Mouse (Mus musculus) G1E (cell line): ENCODE measurements around the gene Bach2. TPM values are rescaled to one million over a fixed set of nuclear protein-coding genes. Genes with fewer than 3 reads are reported as not detected.
A peak's percentile ranks its signal among the peaks of the same experiment; 100 is the strongest.

ENCODE experiments used
- ATAC-seq: 2 replicates; pipeline ENCODE4 v1.8.0; 2016; ENCODE audit warnings: mild to moderate bottlenecking; ENCODE audit not compliant: insufficient number of reproducible peaks, poor library complexity, low FRiP score, severe bottlenecking; ENCODE audit errors: extremely low read depth
- DNase-seq: peaks from one replicate; pipeline ENCODE4 v3.0.0; 2012; ENCODE audit warnings: low spot score
- H3K27me3 ChIP-seq: 2 replicates; pipeline ENCODE4 v1.6.1; 2012; ENCODE audit warnings: mild to moderate bottlenecking, low read length, inconsistent platforms; ENCODE audit not compliant: insufficient read depth
- H3K36me3 ChIP-seq: replicated peaks from 2 replicates; pipeline ENCODE3; 2012; ENCODE audit warnings: mild to moderate bottlenecking, inconsistent platforms
- H3K4me1 ChIP-seq: 2 replicates; pipeline ENCODE4 v1.6.1; 2012; ENCODE audit warnings: low read depth, low read length, inconsistent platforms, mixed read lengths; ENCODE audit not compliant: insufficient read depth
- H3K4me3 ChIP-seq: 2 replicates; pipeline ENCODE4 v1.5.1; 2012; ENCODE audit warnings: low read depth, mild to moderate bottlenecking, inconsistent platforms, low read length, moderate library complexity, mixed read lengths
- H3K9me3 ChIP-seq: replicated peaks from 2 replicates; pipeline ENCODE4 v1.6.1; 2012; ENCODE audit warnings: inconsistent platforms
- CTCF ChIP-seq: IDR thresholded peaks from 2 replicates; pipeline ENCODE4 v1.5.1; 2012; ENCODE audit warnings: low read depth, low read length, inconsistent platforms, mixed read lengths
- GATA1 ChIP-seq: IDR thresholded peaks from 2 replicates; pipeline ENCODE4 v1.6.1; 2012; ENCODE audit warnings: borderline replicate concordance, low read length, inconsistent platforms, mixed read lengths
- GATA2 ChIP-seq: IDR thresholded peaks from 2 replicates; pipeline ENCODE4 v1.6.1; 2012; ENCODE audit warnings: low read depth, low read length, inconsistent platforms, borderline replicate concordance
- POLR2AphosphoS5 ChIP-seq: IDR thresholded peaks from 2 replicates; pipeline ENCODE4 v1.6.1; 2012; ENCODE audit warnings: low read depth, low read length, inconsistent platforms; ENCODE audit not compliant: insufficient replicate concordance
- TAL1 ChIP-seq: conservative IDR thresholded peaks from 2 replicates; pipeline ENCODE4 v1.6.1; 2012; ENCODE audit warnings: low read depth, low read length, inconsistent platforms, mixed read lengths
- polyA plus RNA-seq: library from polyadenylated mRNA; stranded (reverse); fragments of >175 nt; gene quantifications from 2 replicates; pipeline ENCODE4 v1.2.3, GENCODE M21; 2012
- total RNA-seq, 2 experiments: library from RNA; stranded (forward) in 1 of 2; stranded (reverse) in 1 of 2; fragments of 200-1000 nt in 1 of 2; fragments of >200 nt in 1 of 2; fragmentation: Nextera tagmentation in 1 of 2; gene quantifications; 2 replicates each; pipeline ENCODE4 v1.2.3; 2014 to 2017

Bach2 gene
- total RNA-seq (2014; fragmentation: Nextera tagmentation) (2.2 TPM in 1 of 2 replicates, not detected in the other), total RNA-seq (2017) (0.22 and 0.35 TPM in 2 replicates), polyA plus RNA-seq (not detected in 2 replicates)

GRCm38 (mm10) chr4:32238366-32238854 lies at the start of gene Bach2:
TSS of gene Bach2 (plus strand) at chr4:32238804.
- no peak for DNase-seq
- H3K27me3 ChIP-seq: peaks cover 4% of the 10 kb centered on the region; the same call in 1 of the 2 replicates
- no peak for ATAC-seq
- H3K9me3 ChIP-seq: peaks cover 20% of the 10 kb centered on the region
- H3K4me3 ChIP-seq: peak within 1 kb of the TSS; percentile 9; the same call in 1 of the 2 replicates
- no peak for TF ChIP-seq GATA2
- TF ChIP-seq CTCF: no peak
- no peak for TF ChIP-seq POLR2AphosphoS5
- no peak for TF ChIP-seq GATA1
- no peak for TF ChIP-seq TAL1
- no peaks in the 10 kb centered on the region for H3K4me1 ChIP-seq
- no peaks in the 10 kb centered on the region for H3K36me3 ChIP-seq

GRCm38 (mm10) chr4:32189416-32190036 lies 49.1 kb upstream of the Bach2 start:
- H3K4me3 ChIP-seq: no peak overlapping the region
- DNase-seq: no peak
- TF ChIP-seq GATA1 (no peak), CTCF (no peak), POLR2AphosphoS5 (no peak), TAL1 (no peak), GATA2 (no peak)
- no peaks in the 10 kb centered on the region for H3K4me1 ChIP-seq
- H3K9me3 ChIP-seq: no peaks in the 10 kb centered on the region
- no peaks in the 10 kb centered on the region for H3K36me3 ChIP-seq
- no peak for ATAC-seq
- no peaks in the 10 kb centered on the region for H3K27me3 ChIP-seq

GRCm38 (mm10) chr4:32190506-32190905 lies 48.1 kb upstream of the Bach2 start:
- no peak for TF ChIP-seq GATA1
- TF ChIP-seq POLR2AphosphoS5: no peak
- TF ChIP-seq TAL1: no peak
- no peak for TF ChIP-seq CTCF
- no peak for TF ChIP-seq GATA2
- H3K4me3 ChIP-seq: no peak overlapping the region
- H3K9me3 ChIP-seq: no peaks in the 10 kb centered on the region
- no peak for DNase-seq
- no peak for ATAC-seq
- no peaks in the 10 kb centered on the region for H3K27me3 ChIP-seq
- H3K4me1 ChIP-seq: no peaks in the 10 kb centered on the region
- H3K36me3 ChIP-seq: no peaks in the 10 kb centered on the region

- ATAC-seq (no peak), DNase-seq (no peak)
- Histone ChIP-seq H3K4me1 (no peaks in the 10 kb centered on the region), H3K4me3 (no peak overlapping the region), H3K27me3 (no peaks in the 10 kb centered on the region), H3K36me3 (no peaks in the 10 kb centered on the region), H3K9me3 (no peaks in the 10 kb centered on the region)
- TF ChIP-seq GATA2 (no peak), GATA1 (no peak), TAL1 (no peak), CTCF (no peak), POLR2AphosphoS5 (no peak)
These were observed 42.4 kb upstream of the Bach2 start for GRCm38 (mm10) chr4:32195945-32196921.

GRCm38 (mm10) chr4:32198031-32198430 lies 40.6 kb upstream of the Bach2 start:
- ATAC-seq (no peak), DNase-seq (no peak)
- H3K4me1 ChIP-seq: no peaks in the 10 kb centered on the region
- H3K4me3 ChIP-seq: no peak overlapping the region
- H3K9me3 ChIP-seq: no peaks in the 10 kb centered on the region
- TF ChIP-seq POLR2AphosphoS5 (no peak), TAL1 (no peak), CTCF (no peak), GATA2 (no peak), GATA1 (no peak)
- no peaks in the 10 kb centered on the region for H3K27me3 ChIP-seq
- no peaks in the 10 kb centered on the region for H3K36me3 ChIP-seq

- no peaks in the 10 kb centered on the region for H3K27me3 ChIP-seq
- ATAC-seq: no peak
- no peak overlapping the region for H3K4me3 ChIP-seq
- no peaks in the 10 kb centered on the region for H3K36me3 ChIP-seq
- no peaks in the 10 kb centered on the region for H3K9me3 ChIP-seq
- DNase-seq: no peak
- no peaks in the 10 kb centered on the region for H3K4me1 ChIP-seq
- TF ChIP-seq POLR2AphosphoS5: no peak
- TF ChIP-seq GATA2: no peak
- no peak for TF ChIP-seq TAL1
- TF ChIP-seq CTCF: no peak
- TF ChIP-seq GATA1: no peak
These were observed 40.0 kb upstream of the Bach2 start for GRCm38 (mm10) chr4:32198589-32198988.
